Mouse (Mus musculus): ENCODE measurements around the gene Acot8. TPM values are rescaled to one million over a fixed set of nuclear protein-coding genes. Genes with fewer than 3 reads are reported as not detected.

The Acot8 gene
- total RNA-seq, 1 experiment from 2014 or later = 25.7 TPM

DNA sequence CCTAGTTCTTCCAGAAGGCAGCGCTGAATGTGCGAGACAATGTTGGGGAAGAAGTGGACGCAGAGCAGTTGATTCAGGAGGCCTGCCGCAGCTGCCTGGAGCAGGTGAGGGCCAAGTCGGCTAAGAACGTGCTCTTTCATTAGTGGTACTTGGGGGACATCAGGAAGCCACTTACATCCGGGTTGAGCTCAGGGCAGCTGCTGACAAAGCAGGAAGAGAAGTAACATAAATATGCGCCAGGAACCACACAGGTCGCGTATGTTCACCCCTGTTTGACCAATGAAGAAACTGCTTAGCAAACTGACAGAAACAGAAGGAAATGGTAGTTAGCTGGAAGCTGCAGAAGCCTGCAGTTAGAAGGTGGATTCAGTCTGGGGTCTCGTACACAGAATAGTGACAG is 50.6 kb downstream of the Acot8 start:
- DNase-seq = no peak

DNA sequence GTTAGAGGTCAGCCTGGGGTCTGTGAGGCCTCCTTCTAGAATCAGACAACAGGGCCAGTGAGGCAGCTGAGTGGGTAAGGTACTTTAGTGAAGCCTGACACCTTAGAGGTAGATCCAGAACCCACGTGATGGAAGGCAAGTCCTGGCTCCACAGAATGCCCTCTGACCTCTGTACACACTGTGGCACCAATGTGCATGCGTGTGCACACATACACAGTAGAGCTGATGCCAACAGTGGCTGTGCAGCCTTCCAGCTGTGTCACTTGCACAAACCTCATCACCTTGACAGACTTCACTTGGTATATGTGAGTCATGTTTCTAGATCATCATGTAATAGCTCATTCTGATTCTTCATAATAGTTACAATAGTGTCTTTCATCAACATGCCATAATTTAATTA is 52.2 kb downstream of the Acot8 start:
- DNase-seq = no peak

DNA sequence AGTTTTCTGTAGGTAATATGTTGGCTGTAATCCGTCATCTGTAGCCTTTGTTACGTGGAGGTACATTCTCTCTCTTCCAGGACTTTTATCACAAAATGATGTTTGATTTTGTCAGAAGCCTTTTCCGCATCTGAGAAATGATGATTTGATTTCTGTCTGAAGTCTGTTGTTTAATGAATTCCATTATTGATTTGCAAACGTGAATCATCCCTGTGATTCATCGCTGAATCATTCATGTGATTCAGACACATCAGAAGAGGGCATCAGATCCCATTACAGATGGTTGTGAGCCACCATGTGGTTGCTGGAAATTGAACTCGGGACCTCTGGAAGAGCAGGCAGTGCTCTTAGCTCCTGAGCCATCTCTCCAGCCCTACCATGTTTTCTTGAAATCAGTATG is 55.7 kb downstream of the Acot8 start:
- DNase-seq = no peak

DNA sequence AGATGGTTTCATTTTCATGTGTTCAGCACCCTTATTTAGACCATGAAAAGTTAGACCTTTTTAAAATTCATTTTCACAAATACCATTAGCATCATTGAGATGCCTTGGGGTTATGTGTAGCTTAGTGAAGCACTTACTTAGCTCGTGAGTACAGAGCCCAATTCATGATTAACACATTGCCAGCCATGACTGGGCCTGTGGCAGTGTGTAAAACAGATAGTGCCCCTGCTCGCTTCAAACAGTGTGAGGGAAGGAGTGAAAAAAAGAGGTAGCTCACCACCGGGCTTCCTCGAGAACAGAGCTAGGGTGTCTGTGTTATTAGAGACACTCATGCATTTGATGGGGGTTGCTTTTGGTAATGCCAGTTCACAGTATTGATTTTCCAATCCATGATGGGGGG is 56.5 kb downstream of the Acot8 start:
- no peak for DNase-seq

DNA sequence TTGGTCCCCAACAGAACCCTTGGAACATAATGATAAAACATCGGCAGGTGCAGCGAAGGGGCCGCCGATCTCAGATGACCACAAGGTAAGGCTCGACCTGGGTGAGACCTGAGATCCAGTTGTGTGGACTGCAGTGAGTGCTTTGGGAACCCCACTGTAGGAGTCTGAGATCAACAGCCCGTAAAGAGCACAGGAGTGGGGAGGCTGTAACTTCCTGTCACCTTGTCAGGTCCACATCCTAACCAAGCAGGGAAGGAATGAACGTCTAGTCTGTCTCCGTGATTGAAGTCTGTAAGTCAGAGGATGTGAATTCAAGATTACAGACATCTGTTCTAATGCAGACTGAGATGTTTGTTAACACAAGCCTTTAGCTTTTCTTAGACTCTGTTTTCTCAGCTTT is 58.0 kb downstream of the Acot8 start:
- DNase-seq = peak; percentile 9

DNA sequence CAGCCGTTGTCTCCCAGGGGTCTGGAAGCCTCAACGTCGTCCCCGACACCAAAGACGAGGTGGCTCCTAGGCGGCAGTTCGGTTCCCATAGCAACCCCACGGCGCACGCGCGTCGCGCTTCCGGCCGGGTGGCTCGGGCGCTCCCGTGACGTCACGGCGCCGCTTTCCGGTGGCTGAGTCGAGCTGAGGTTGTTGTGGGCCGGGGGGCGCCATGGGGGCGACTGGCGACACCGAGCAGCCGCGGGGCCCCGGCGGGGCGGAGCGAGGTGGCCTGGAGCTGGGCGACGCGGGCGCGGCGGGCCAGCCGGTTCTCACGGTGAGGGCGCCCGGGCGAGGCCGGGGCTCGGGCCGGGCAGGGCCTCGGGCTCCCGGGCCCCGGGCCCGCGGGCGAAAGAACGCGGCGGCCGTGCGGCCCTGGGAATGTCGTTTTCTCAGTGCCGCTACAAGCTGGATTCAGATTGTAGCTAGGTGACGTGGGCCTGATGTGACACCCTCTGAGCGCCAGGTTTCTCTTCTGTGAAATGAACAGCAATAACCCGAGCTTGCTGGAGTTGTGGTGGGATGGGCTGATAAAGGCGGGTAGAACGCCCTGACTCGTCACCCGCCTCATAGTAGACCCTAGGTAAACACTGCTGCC is 58.7 kb downstream of the Acot8 start, which contains the start of the genes Wfdc3 and Dnttip1:
Gene Wfdc3 (minus strand): TSS at position 89 of the 637 bp plus-strand sequence.
Gene Dnttip1 (plus strand): TSS at position 141 of the 637 bp plus-strand sequence.
- peak; percentile 97 for DNase-seq

DNA sequence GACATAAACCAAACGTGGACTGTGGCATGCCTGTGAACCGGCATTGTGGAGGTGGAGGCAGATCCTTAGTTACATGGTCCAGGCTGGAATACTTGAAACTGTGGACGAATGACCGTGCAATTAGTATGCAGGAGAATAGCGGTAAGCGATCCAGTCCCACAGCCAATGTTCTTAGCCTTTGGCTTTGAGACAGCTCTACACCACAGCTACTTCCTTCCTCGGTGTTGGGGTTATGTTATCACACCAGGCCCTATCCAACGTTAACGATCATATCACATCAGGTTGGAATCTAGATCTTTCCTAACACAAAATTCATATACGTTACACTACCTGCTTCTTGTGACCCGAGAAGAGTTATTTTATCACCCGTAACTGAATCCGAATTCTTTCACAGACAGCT is 59.7 kb downstream of the Acot8 start:
- no peak for DNase-seq

Other genes with a start within 250 kb of the Acot8 start
- gene Wfdc2, start 242.5 kb downstream of the Acot8 start, total RNA-seq (2021) = 2.1 TPM in 1 of 2 replicates, not detected in the other
- not detected in 2 replicates for gene Spint3, start 231.4 kb downstream of the Acot8 start, total RNA-seq (2021)
- 0.49 and 1.2 TPM in 2 replicates for gene Wfdc6a, start 219.4 kb downstream of the Acot8 start, total RNA-seq (2021)
- not detected in 2 replicates for gene Eppin, start 211.3 kb downstream of the Acot8 start, total RNA-seq (2021)
- gene Wfdc6b, start 191.4 kb downstream of the Acot8 start, total RNA-seq (2021) = not detected in 2 replicates
- 0.23 TPM in 1 of 2 replicates, not detected in the other for gene Wfdc8, start 191.3 kb downstream of the Acot8 start, total RNA-seq (2021)
- gene Wfdc16, start 166.1 kb downstream of the Acot8 start, total RNA-seq (2021) = not detected in 2 replicates
- gene Wfdc10, start 148.8 kb downstream of the Acot8 start, total RNA-seq (2021) = not detected in 2 replicates
- gene Wfdc9, start 148.3 kb downstream of the Acot8 start, total RNA-seq (2021) = not detected in 2 replicates
- not detected in 2 replicates for gene Wfdc11, start 130.8 kb downstream of the Acot8 start, total RNA-seq (2021)
- not detected in 2 replicates for gene Wfdc13, start 119.8 kb downstream of the Acot8 start, total RNA-seq (2021)
- not detected in 2 replicates for gene Spint4, start 106.4 kb downstream of the Acot8 start, total RNA-seq (2021)
- gene Spint5, start 89.6 kb downstream of the Acot8 start, total RNA-seq (2021) = not detected in 2 replicates
- 0.59 TPM in 1 of 2 replicates, not detected in the other for gene Wfdc3, start 59.0 kb downstream of the Acot8 start, total RNA-seq (2021)
- gene Dnttip1, start 58.9 kb downstream of the Acot8 start, total RNA-seq (2021) = 39.6 and 47.3 TPM in 2 replicates
- gene Ube2c, start 35.0 kb downstream of the Acot8 start, total RNA-seq (2021) = 32.1 and 36.0 TPM in 2 replicates
- 1.0 TPM in 1 of 2 replicates, not detected in the other for gene Tnnc2, start 24.9 kb downstream of the Acot8 start, total RNA-seq (2021)
- 35.7 and 46.2 TPM in 2 replicates for gene Snx21, start 19.1 kb downstream of the Acot8 start, total RNA-seq (2021)
- 4.9 and 5.1 TPM in 2 replicates for gene Zswim3, start 216 bp upstream of the Acot8 start, total RNA-seq (2021)
- 7.0 and 8.9 TPM in 2 replicates for gene Zswim1, start 17.8 kb upstream of the Acot8 start, total RNA-seq (2021)
- not detected in 2 replicates for gene Spata25, start 23.7 kb upstream of the Acot8 start, total RNA-seq (2021)
- gene Ctsa, start 28.0 kb upstream of the Acot8 start, total RNA-seq (2021) = 104 and 116 TPM in 2 replicates
- 2.4 and 3.5 TPM in 2 replicates for gene Neurl2, start 28.6 kb upstream of the Acot8 start, total RNA-seq (2021)
- gene Pltp, start 52.8 kb upstream of the Acot8 start, total RNA-seq (2021) = 35.4 and 36.2 TPM in 2 replicates
- 42.3 and 54.0 TPM in 2 replicates for gene Pcif1, start 74.4 kb upstream of the Acot8 start, total RNA-seq (2021)
- 17.3 and 19.4 TPM in 2 replicates for gene Zfp335, start 106.9 kb upstream of the Acot8 start, total RNA-seq (2021)
- 1.7 and 2.0 TPM in 2 replicates for gene Mmp9, start 135.9 kb upstream of the Acot8 start, total RNA-seq (2021)
- 8.4 and 8.7 TPM in 2 replicates for gene Slc12a5, start 155.9 kb upstream of the Acot8 start, total RNA-seq (2021)
- 37.6 and 40.5 TPM in 2 replicates for gene Ncoa5, start 230.0 kb upstream of the Acot8 start, total RNA-seq (2021)